Mouse (Mus musculus) adrenal gland, postnatal 10 days (tissue): ENCODE measurements at regions not wholly inside any gene's neighbourhood (a gene's known extent, or its start where the extent isn't known, plus 50 kb on each side); places are given as distances from the start of the nearest gene placed in this dataset.

ENCODE experiments used
- DNase-seq: peaks from one replicate; pipeline ENCODE4 v3.0.0; 2021; ENCODE audit warnings: mixed read lengths

DNA sequence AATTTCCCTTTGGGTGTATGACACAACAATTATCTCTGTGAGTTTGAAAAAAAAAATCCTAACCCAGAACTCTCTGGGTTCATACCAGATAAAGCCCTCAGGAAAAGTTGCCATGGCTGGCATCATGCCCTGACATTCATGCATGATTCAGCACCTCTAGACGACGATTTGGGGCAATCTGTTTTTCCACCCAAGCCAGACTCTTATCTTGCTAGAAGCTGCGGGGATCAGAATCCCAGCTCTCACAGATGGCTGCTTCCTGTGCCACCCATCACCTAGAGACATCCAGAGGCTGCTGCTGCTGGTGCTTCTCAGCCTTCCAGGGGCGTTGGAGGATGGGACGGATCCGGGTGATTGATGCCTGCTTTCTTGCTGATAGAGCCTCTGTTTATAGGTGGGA is 209.2 kb downstream of the Cd47 start:
- peak; percentile 84 for DNase-seq

DNA sequence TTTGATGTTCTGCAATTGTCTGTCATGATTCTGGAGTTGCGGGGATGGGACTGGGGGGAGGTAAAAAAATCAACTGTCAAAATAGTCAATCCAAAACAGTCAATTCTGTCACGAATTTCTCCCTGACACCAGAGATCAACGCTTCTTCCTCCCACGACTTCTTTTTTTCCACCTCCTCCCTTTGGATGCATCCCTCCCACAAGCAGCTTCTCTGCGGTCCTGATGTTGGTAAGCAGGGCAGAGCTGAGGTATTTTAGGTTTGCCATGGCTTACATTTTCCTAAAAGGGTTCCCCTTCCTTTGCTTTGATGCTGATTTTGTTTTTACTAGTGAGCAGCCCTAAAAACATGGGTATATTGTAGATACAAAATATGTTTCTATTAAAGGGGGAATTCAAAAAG is 209.7 kb downstream of the Cd47 start:
- DNase-seq = no peak

DNA sequence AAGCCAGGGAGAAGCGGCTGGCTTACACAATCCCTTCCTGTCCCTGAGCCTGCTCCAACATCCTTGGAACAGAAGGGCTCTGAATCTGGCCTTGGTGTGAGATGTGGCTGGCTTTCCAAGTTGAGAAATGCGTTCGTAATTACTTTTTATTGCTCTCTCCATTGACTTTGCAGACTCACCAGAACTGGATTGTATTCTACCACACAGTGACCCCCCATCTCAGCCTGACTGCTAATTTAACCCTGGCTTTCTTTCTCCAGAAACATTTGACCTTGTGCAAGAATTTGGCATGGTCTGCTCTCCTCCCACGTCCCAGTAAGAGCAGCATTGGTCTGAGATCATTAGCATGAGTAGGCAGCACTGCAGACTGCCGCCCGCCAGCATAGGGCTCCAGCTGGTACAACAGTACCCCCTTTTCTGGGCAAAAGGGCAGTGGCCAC is 210.2 kb downstream of the Cd47 start:
- peak; percentile 71 for DNase-seq

DNA sequence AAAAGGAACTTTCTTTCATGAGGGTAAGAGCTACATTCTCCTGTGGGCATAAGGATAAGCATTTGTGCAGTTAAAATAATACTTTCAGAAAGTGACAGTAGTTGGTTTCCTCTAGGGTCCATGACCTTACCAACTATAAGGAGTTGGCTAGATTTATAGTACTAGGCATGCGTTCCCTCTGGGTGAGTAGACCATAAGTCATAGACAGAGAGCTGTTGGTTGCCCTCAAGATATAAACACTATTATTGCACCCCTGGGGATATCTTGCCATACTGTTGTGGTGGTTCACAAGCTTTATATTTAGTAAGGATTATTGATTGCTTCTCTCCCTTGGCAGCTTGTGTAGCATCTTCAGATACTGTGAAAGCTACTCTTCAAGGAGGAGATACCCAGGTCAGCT is 223.6 kb downstream of the Cd47 start:
- DNase-seq = no peak

DNA sequence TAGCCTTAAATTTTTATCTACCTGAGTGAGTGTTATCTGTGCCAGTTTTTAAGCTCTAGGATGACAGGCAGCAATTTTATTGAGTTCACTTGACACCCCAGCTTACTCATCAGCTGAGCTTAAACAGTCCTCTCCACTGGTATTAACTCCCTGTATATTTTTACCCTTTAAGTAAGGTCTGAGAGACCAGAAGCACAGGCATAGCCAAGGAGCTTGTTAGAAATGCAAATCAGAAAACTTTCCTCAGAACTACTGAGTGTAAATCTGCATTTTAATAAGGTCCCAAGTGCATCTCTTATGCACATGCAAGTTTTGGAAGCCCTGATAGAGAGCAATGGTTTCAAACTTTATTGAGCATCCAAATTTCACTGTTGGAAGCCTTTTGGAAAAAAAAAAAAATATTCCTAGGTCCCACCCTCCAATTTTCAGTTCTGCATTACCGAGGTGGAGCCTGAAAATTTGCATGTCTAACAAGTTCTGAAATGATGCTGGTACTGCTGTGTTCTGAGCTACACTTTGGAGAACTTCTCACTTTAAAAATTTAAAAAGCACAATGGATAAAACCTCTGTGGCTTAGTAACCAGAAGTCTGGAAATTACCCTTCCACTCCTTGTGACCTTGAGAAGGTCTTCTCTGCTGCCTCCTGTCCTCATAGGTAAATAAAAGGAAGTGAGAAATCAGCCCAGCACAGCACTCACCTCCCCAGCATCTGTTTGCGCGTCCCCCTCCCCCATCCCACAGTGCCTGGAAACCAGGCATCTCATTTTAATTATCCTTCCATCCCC is 226.0 kb downstream of the Cd47 start:
- DNase-seq = no peak

DNA sequence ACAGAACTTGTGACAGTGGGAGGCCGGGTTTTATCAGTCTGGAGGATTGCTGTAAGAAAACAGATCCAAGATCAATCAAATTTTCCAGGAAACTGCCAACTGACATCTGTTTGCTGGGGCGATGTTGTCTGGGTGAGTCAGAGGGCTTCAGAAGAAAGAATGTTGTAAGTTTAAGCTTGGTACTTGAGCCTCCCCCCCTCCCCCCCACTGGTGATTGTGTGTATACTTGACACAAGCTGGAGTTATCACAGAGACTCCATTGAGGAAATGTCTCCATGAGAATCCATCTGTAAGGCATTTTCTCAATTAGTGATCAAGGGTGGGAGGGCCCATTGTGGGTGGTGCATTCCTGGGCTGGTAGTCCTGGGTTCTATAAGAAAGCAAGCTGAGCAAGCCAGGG is 226.9 kb downstream of the Cd47 start:
- no peak for DNase-seq

DNA sequence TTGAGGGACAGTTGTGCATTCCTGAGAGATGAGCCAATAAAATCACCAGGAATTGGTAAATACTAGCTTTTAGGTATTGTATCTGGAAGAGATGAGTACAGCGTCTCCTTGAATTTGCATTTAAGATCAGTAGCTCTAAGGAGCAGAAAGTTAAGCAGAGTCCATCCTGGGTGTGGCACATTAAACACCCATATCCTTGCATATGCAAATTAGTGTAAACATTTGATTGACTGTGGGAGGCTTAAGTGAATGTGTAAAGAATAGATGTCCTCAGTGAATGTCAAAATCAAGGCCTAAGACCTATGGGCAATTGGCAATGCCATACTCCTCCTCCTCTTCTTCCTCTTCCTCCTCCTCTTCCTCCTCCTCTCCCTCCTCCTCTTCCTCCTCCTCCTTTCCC is 229.4 kb downstream of the Cd47 start:
- DNase-seq = no peak

DNA sequence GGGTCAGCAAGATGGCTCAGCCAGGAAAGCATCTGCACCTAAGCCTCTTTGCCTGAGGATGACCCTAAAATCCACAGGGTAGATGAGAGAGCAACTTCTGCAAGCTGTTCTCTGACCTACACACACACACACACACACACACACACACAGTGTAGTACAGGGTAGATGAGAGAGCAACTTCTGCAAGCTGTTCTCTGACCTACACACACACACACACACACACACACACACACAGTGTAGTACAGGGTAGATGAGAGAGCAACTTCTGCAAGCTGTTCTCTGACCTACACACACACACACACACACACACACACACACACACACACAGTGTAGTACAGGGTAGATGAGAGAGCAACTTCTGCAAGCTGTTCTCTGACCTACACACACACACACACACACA is 230.0 kb downstream of the Cd47 start:
- peak; percentile 16 for DNase-seq

DNA sequence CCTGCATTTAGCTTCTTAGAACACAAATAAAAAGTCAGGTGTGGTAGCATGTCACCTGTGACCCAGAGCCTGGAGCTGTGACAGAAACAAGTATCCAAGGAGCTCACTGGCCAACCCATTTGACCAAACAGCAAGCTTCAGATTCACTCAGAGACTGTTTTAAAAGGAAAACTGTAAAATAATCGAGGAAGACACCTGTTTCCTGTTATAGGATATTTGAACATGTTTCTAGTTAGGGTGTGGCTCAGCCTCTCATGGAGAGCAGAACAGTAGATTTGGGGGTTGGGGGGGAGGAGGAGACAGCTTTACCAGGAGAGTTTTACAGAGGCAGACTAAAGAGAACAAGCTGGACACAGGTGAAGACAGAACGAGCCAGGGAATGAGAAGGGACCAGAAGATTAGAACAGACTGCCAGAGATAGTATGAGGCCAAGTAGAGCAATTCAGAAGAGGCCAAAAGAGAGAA is 230.6 kb downstream of the Cd47 start:
- DNase-seq = no peak

DNA sequence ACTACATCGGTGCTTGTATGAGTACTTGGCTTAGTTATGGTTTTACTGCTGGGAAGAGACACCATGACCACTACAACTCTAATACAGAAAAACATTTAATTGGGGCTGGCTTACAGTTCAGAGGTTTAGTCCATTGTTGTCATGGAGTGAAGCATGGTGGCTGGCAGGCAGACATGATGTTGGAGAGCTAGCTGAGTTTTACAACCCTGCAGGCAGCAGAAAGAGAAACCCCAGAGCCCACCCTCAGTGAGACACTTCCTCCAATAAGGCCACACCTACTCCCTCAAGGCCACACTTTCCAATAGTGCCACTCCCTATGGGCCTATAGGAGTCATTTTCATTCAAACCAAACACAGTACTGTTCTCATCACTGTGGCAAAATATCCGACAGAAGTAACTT is 232.5 kb downstream of the Cd47 start:
- DNase-seq = no peak

DNA sequence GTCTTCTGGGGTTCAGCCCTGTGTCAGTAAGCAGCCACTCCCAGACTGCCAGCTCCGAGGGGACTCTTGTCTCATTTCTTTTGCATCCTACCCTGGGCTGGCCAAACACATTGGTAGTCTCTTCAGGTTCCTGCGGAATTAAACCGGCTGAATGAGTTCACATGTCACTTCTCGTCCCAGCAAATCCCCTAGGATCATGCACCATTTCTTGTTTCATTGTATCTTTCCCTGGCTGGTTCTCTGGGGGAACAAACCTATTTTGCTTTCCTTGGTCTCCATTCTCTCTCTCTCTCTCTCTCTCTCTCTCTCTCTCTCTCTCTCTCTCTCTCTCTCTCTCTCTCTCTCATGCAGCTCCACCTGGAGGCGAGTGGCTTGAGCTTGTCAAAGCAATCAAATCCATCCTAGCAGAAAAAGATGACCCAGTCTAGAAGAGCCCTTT is 236.0 kb downstream of the Cd47 start:
- DNase-seq = peak; percentile 26

DNA sequence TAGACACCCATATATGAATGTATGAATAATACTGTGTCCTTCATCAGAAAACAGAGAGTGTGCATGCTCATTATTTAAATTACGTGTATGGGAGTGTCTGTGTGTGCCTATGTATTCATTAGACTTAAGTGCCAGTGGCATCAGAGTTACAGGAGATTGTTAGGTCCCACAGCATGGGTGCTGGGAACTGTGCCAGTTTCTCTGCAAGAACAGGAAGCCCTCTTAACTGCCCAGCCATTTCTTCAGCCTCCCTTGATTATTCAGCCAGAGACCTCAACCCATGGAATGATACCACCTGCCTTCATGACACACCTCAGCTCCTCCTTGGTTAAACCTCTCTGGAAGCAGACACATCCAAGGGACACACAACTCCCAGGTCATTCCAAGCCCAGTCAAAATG is 243.8 kb downstream of the Cd47 start:
- DNase-seq = no peak

DNA sequence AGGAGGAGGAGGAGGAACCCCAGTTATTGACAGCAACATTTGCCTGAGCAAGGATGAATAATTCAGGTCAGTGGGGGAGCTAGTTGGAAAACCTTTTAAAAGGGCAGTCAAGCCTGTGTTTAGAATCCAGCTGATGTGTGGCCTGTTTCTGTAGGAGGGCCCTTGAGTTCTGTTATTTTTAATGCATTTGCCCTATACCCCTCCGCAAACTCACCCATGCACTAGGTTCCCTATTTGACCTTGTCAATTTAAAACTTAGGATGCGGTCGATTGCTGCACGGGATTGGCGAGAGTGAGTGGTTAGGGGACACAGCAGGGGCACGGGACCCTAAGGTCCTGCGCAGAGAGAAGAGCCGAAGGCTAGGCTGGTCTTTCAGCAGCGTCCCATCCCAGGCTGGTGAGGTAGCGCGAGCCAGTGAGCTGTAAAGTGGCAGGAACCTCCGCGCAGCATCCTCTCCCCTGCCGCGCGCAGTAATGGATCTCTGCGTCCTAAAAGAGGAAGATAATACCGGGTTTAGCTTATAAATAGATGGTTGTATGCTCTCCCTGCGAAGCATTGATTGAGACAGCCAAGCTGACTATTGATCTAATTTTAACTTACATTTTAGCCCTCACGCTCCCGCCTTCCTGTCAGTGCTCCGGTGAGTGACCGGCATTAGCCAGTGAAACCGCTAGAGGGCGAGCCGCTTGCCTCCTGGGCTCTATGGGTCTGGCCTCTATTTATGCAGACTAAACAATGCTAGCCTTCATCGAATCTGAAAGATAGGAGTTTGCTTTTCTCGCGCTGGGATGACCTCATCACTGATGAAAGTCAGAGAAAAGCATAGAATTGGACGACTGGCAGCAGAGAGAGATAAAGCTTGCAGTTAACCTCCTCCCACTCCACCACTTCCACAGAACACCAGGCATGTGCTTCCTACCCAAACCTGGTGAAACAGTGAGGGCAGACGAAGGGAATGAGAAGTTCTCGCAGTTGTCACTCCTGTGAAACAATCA is 245.5 kb downstream of the Cd47 start:
- DNase-seq = peak; percentile 81

DNA sequence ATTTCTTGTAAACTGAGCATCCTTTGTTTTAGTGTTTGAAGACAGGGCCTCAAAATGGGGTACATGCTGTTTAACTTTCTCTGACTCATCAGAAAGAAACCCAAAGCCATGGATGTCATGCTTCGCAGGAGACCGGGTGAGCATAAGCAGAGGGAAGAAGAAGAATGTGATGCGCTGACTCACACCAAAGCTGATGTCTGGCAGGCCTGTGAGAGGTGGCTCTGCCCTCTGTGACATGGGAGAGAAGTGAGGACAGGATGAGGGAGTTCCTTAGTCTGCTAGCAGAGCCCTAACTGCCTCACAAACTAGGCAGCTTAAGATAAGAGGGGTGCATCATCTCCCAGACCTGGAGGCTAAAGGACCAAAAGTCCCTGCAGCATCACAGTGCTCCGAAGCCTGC is 263.2 kb downstream of the Cd47 start:
- no peak for DNase-seq

DNA sequence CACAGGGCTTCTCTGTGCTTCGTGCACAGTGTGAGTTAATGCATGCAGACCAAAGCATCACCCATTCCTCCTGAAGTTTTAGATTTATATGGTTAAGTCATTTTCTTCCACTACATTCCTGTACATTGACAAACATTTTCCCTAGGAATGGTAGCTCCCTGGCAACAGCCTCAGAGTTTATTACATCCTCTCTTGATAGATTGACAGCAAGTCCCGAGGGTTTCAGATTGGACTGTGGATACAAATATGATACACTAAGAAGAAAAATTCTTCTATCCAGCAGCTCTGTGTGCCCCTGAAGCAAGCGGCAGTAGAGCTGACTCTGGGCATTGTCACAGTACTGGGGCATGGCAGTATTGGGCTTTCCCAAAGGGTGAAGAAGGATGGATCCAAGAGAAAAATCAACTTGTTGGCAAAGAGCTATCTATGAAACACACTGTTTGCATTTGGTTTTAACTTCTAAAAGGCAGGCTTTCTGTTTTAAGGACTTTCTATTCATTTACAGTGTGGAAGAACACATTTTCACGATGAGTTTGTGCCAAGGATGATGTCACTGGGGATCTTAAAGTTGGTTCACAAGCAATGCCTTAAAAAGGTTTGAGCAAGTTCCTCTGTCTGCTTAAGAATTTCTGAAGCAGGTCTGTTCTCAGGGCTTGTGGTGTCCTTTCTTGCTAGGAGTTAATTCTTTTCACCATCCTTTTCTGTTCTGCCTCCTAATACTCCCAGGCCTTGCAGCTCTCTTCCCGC is 265.2 kb downstream of the Cd47 start:
- no peak for DNase-seq

DNA sequence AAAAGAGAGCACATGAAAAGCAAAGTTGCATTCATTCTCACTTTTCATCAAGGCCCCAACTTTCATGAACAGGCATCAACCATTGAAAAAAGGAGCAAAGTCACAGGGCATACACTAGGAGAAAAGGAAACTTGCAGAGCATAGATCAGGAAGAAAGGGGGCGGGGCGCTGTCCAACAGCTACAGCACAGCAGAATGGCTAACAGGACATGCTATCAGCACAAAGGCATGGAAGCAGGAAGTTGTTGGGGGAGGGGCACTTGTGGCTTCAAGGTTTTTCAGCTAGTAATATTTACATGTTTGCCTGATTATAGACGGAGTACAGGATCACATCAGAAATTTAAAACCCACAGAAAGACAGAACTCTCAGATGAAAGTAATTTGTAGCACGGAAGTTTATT is 268.7 kb downstream of the Cd47 start:
- peak; percentile 35 for DNase-seq

DNA sequence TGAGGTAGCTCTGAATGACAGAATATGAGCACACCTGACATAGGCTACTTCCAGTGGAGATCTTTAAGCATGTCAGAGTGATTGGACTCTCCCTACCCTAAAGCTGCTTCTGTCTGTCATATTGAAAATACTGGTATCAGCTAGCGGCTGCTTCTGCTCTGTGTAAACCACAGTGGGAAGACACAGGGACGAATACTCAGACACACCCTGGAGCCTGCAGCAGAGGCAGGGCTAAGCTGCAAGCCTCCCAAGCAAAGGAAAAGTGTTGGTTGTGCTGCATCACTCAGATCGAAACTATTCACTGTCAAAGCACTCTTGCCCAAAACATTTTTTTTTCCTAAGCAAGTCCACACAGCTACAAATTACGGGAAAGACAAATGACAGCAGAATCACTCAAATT is 270.4 kb downstream of the Cd47 start:
- DNase-seq = no peak

DNA sequence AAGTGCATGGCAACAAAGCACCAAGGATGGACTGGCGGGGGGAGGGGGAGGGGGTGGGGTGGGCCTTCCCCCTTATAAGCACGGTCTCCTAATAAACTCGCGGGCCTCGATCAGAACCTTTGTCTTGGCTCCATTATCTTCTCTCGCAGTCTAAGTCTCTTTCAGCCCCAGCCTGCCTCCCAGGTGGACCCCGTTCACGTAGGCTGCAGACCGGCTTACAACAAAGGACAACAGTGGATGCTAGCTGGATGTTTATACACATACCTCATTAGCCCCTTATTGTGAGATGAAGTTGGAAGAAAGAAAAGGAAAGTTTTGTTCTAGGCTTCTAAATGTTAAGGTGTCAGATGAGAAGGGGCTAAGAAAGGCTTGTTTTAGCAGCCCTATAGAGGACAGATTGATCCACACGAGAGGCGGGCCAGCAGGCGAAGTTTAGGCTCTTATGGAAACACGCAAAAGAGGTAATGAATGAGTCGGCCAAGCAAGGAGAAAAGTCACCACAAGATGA is 272.6 kb downstream of the Cd47 start:
- no peak for DNase-seq

DNA sequence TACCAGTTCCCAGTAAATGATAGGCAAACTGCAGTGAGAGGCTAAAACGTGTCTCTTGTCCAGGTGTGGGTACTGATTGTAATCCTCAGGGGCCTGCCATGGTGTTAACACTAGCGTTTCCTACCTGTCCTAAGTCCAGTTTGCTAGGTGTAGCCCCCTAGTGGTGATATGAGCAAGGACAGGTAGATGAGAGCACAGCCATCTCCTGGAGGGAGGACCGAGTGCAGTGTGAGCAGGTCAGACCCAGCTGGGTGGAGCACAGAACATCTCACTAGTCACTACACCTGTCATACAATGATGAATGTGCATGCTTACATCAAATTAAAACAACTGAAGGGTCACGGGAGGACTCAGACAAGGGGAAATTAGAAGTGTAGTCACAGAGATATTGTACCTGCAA is 273.6 kb downstream of the Cd47 start:
- DNase-seq = peak; percentile 4

DNA sequence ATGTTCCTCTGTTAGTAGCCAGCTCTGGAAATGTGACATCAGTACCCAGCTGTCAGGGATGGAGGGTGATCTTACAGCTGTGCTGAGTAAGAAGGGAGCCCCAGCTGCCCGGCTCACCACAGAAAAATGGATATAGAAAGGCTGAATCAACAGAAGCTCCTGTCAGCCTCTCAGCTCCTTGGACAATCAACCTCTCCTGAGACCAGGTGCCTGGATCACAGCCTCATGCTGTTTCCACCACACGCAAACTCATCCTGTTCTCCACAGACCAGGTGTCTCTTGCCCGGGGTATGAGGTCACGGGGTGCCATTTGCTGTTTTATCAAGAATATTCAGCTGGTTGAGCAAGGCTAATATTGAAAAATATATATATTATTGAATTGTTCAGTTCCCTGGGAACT is 275.3 kb downstream of the Cd47 start:
- no peak for DNase-seq

DNA sequence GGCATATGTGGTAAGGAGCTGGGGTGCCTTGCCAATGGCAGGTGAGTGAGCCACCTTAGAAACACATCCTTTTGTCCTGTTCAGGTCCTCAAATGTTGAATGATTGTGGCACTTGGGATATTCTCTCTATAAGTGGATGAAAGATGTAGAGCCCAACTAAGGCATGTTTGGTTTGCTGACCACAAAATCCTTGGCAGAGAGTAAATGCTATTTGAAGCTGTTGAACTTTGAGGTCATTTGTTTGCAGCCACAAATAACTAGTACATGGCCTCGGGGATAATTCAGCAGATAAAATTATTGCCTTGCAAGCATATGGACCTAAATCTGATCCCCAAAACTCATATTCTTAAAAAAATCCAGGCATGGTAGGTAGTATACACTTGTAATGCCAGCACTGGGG is 281.2 kb downstream of the Cd47 start:
- no peak for DNase-seq

DNA sequence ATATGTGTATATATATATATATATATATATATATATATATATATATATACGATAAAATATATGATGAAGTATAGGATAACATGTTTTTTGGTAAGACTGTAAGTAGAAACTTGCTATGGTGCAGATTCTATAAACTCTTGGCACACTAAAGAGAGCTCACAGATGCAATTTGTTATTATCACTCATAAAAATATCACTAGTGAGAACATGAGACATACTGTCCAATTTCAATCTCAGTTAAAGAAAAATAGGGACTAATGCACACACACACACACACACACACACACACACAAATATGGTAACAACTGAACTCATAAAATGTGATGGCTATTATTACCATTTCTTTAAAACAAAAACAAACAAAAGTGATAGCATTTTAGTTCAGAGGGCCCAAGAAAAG is 292.0 kb downstream of the Cd47 start:
- DNase-seq = no peak
